Mouse (Mus musculus) adrenal gland, postnatal 14 days (tissue): Measurements from ENCODE around the gene Grpel1. TPM values are rescaled to one million over a fixed set of nuclear protein-coding genes. Genes with fewer than 3 reads are reported as not detected.

Experiments
- DNase-seq: peaks from one replicate; pipeline ENCODE4 v3.0.0; 2021; ENCODE audit warnings: mixed read lengths
- long read RNA-seq, 2 experiments: library from polyadenylated mRNA; stranded (forward); transcript quantifications; one replicate each; pipeline ENCODE4 v2.0.0; 2021
- total RNA-seq: library from RNA; stranded (reverse); gene quantifications from 2 replicates; pipeline ENCODE4 v1.2.3, GENCODE M21; 2021

Grpel1 gene
- 93.6 and 94.2 TPM in 2 replicates for total RNA-seq
- long read RNA-seq, experiment 1, transcript Grpel1-201 (4 exons, 3,528 nt) = major isoform, 474 of 484 reads
- long read RNA-seq, experiment 1, partial matches to known transcripts = 7 of 484 reads
- long read RNA-seq, experiment 1, other reads (novel, unspliced or antisense) = 3 of 484 reads
- long read RNA-seq, experiment 2, transcript Grpel1-201 (4 exons, 3,528 nt) = major isoform, 474 of 485 reads
- long read RNA-seq, experiment 2, partial matches to known transcripts = 9 of 485 reads
- long read RNA-seq, experiment 2, other reads (novel, unspliced or antisense) = 2 of 485 reads

DNA sequence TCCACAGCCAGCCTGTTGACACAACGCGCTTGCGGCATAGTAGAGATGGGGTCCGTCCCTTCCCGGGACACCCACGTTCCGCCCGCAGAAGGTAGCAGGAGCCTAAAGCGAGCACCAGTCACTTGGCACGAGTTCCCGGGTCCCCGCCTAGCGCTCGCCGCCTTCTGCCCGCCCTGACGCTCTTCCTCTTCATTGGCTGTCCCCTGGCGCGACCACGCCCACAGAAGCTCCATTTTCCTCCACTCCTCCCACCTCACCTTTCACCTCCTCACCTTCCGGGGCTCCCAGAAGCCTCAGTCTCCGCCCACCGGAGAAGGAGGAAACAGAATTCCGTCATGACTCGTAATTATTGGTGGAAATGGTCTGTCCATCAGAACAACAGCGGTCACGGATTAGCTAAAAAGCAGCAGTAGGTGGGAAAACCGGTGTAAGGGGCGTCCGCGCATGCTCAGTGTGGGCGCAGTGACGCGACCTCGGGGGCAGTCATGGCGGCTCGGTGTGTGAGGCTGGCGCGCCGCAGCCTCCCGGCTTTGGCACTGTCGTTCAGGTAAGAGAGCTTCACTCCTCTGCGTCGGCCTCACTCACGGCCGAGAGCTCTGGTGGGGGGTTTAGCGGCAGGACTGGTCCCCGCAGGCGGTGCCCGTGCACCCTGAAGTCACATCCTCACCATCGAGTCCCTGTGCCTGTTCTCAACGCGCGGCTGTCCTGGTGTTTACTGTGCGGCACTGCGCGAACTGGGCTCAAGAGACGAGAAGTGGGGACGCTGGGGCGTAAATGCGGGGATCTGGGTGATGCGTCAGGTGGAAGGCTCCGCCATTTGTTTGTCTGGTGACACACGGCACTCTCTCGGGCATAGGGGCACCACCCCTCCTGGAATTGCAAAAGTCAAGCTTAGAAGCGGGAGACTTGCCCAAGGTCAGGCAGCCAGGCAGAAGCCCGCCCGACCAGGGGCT lies at the start of gene Grpel1:
Gene Grpel1, plus strand, starts transcription at position 290 of the 953 bp plus-strand sequence.
- peak; percentile 97 for DNase-seq

DNA sequence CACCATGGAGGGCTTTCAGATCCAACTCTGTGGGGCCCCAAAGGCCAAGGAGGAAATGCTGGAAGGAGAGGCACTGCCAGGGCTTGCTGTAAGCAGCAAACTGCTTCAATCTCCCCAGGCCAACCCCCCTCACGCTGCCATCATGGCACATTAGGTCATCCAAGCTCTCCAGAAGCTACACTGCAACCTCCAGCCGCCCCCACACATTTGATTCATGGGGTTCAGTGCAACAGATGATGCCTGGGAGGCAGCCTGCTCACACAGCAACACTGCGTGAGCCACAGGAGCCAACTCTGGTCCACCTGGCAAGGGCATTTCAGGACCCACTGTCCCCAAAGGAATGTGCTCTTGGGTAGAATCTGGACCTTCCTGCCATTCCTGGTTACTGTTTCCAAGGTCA lies 44.9 kb upstream of the Grpel1 start:
- no peak for DNase-seq

DNA sequence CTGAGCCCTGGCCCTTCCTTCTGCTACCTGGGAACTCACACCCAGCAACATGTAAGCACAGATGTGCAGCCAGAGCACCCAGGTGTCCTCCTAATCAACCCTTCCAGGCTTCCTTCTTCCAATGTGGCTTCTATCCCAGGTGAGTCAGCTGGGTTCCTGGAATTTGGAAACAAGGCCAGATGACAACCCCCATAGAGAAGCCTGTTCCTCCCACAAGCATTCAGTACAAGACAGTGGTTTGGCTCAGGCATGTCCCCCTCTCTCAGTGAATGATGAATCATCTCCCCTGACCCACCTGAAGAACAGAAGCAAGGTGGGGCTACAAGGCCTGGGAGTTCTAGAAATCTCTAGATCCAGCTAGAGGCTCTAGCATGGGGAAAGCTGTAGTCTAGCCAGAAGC lies 42.1 kb upstream of the Grpel1 start:
- DNase-seq = no peak

DNA sequence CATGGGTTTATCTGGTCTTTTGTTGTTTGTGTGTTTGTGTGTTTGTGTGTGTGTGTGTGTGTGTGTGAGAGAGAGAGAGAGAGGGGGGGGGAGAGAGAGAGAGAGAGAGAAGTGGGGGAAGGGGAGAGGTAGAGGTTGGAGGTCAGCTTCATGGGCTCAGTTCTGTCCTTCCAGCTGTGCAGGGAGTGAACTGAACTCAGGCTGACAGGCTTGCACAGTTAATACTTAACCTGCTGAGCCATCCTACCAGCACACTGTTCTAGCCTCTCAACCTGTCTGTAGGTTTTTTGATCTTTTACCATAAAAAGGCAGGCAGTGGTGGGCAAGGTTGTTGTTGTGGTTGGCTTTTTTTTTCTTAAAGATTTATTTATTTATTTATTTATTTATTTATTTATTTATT lies 40.1 kb upstream of the Grpel1 start:
- DNase-seq = no peak

DNA sequence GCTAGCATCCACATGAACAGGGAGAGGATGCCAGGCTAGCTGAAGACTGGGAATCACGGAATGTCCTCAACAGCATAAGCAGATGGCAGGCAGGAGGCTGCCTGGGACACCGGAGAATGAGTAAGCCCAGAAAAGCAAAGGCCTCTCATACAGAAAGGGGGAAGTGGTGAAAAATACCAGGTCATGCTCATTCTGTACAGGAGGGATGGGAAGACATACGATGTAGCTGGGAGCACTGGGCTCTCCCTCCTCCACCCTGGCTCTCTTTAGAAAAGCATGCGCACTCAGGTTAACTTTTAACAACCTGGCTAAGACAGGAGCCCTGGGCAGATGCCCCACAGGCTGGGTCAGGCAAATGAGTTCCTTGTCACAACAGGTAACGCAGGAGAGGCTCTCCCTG lies 38.4 kb upstream of the Grpel1 start:
- no peak for DNase-seq

DNA sequence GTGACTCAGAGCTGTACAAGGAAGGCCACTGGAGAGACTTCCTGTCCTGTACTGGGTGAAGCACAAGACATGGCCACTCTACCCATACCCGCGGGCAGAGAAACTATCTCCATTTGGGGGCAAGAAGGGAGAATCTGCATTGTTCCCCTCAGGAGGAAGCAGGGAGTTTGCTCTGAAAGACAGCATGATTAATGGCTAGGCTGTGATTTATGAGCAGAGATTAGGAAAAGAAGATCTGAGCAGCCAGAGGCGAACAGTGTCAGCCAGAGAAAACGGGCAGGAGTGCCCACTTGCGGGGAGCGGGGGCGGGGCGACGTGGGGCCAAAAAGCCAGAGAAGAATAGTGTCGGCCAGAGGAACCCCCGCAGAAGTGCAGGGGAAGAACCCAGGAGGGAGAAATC lies 37.0 kb upstream of the Grpel1 start:
- DNase-seq = peak; percentile 62

DNA sequence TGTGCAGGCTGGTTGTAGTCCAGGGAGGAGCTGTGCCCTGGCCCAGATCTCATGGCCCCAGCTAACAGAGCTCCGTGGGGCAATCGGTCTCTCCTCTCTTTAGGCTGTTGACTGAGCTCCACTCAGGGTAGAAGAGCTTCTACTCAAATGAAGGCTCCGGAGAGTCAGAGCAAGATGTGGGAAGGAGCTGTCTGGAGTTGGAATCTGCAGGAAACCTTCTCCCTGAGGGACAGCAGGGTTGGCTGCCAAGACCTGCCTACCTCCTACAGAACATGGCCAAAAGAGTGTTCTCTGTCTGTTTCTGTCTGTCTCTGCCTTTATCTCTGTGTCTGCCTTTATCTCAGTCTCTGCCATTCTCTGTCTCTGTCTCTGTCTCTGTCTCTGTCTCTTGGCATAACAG lies 35.2 kb upstream of the Grpel1 start:
- DNase-seq = no peak

DNA sequence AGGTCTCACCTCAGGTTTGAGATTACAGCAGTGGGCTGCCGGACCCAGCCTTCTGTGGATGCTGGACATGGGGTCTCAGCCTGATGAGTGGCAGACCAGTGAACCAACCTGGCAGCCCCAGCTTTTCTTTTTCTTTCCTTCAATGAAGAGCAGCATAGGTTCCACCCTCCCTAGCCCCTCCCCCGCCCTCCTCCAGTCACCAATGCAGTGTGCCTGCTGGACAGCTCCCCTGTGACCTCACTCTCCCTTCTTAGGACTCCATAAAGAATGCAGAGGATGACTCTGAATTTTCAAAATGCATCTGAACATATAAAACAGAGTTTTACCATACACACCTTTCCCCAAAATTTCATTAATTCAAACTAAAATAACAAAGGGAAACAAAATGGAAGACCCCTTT lies 33.1 kb upstream of the Grpel1 start:
- no peak for DNase-seq

DNA sequence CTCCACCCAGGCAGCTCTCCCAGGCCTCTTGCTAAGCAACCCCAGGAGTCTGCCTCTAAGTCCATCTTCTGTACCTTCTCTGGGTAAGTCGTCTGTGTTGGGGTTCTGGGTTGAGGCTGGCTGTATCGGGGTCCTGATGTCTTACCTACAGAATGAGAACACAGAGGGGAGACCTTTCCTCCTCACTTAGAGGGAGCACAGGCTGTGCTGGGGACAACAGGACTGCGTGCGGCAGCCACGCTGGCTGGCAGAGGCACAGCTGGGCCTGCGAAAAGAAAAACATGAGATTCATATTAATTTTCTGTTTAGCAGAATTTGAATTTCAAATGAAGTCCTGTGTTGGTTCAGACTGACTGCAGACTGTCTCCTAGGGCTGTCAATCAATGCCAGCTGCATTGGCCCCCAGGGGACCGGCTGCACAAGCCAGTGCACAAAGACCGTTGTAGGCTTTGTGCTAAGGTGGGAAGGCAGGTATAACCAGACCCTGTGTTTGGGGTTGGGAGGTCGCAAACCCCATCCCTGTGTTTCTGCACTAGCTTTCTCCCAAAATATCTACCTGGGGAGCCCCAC lies 30.3 kb upstream of the Grpel1 start:
- no peak for DNase-seq

DNA sequence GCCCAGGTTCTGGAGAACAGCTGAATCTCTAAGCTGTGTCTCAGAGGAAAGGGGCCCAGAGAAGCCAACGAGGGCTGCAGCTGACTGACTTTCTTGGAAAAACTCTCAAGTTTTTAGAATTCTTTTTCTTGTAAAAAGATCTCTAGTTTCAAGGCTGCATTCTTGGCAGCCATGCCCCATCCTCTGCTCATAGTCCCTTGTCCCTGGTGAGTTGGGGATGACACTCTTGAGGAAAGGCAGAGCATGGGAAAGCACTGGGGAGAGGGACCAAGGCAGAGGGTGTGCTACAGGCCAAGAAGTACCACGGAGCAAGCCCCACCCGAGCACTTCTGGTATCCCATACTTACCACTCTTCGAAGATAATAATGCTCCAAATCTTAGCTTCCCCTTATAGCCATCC lies 27.9 kb upstream of the Grpel1 start:
- DNase-seq = no peak

DNA sequence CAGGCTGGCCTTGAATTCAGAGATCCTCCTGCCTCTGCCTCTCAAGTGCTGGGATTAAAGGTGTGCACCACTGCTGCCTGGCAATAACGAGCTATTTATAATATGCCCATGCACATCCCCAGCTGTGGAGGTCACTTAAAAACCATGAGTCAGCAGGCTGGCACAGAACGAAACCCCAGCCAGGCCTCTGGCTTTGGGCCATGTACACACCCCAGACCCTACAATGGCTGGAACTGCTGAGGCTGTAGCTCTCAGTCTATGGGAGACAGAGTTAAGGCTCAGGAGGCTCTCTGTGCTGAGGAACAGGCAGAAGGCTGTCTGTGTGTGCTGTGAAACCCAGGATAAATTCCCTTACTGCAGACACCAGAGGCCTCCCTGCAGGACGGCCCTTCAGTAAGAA lies 24.1 kb upstream of the Grpel1 start:
- peak; percentile 62 for DNase-seq

DNA sequence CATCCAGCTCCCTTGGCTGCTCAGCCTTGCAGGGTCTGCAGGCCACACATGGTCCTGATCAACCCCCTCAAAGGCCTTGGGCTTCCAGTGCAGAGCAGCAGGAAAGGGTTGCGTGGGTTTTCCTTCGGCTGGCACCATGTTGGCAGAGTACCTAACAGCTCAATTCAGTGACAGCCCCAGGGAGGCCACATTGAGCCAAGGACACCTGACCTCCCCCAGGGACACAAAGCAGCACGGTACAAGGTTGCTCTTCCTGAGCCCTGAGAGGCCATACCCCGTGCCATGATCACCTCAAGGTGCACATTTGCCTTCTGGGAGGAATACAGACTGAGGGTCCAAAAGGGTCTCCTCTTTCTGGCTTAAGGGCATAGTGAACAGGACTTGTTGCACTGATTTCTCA lies 20.2 kb upstream of the Grpel1 start:
- DNase-seq = peak; percentile 67

DNA sequence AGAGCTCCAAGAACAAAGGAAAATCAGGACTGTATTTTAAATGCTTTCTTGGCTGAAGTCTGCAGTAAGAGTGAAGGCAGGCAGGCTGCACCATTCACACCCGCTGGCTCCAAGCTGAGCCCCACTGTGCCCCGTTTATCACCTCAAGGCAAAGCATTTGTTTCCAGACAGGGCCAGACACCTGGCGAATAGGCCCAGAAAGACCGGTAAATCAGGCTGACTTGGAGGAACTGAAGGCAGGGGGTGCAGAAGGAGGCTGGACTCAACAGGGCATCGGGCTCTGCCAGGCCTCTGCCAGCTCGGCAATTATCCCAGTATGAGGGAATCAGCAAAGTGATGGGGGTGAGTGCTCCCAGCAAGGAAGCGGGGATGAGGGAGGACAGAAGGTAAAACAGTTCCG lies 19.8 kb upstream of the Grpel1 start:
- no peak for DNase-seq

DNA sequence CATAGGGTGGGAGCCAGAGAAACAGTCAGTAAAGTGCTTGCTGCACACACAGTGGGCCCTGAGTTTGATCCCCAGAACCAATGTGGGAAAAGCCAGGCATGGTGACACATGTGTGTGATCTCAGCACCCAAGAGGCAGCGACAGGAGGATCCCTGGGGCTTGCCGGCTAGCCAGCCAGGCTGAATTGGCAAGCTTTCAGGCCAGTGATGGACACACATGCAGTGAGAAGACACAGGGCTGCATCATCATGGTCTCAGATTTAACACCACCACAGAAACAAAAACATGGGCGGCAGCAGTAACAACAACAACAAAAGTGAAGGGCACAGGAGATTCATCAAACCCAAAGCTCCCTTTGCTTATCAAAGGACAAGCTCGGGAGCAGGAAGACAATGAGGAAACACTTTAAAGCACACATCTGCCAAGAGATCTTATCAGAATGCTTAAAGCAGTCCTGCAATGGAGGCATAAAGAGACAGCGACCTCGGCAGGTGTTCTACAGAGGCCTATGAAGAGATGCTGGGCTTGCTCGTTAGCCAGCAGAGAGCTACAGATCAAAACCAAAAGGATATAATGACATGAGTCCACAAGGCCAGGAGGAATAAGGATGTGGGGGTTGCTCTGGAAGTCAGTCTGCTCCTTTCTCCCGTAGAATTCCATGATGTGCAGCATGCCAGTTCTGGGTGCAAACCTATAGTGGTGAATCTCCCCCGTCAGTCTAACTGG lies 18.5 kb upstream of the Grpel1 start:
- peak; percentile 63 for DNase-seq

DNA sequence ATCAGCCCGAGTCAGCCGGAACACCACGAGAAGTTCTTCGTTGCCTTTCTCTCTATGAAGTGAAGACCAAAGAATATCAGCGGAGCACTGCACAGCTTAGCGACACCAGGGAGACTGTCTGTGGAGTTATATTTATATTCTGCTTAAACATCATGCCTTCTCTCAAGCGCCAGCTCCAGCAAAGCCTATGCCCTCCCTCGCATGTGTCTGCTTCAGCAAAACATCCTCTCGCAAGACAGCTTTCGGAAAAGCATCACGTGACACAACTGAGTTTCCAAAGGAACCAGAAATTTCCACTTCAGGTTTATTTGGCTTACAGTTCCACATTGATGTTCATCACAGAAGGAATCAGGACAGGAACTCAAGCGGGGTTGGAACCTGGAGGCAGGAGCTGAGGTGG lies 16.9 kb upstream of the Grpel1 start:
- no peak for DNase-seq

DNA sequence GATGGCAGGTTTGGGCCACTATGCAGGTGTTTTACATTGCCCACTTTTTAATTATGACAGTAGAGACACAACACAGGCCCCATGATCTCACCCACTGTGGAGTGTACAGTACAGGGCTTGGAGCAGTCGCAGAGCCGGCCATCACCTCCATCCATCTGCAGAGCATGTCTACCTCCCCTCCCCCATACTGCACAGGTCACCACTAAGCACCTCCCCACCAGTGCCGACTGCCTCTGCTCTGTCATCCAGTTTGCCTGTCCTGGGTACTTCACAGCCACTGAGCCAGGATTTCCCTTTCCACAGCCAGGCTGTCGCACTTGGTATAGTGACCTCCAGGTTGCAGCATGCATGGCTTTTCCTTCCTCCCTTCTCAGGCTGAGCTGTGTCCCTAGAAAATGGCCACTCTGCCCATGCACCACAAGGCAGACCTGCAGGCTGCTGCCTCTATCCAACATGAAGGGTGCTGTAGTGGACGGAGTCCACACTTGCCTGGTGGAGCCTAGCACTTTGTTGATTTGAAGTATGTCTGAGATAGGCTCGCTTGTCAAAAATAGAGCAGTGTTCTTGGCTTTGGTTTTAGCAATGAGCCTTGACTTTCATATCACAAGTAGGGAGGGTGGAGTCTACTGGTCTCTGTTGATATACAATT lies 15.0 kb upstream of the Grpel1 start:
- peak; percentile 51 for DNase-seq

DNA sequence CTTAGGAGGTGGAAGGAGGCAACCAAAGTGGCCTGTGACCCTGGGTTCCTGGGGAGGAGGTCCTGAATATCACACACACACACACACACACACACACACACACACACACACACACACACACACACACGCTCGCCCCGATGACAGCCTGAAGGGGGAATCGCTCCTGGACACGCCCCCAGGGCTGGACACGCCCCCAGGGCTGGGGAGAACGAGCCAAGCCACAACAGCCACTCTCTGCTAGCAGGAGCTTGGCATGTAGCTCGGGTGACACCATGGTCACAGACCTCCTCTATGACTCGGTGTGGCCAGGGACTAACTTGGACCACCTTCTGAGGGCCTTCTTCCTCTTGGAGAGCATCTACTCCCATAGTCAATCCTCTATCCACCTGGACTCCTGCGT lies 13.7 kb upstream of the Grpel1 start:
- peak; percentile 68 for DNase-seq

DNA sequence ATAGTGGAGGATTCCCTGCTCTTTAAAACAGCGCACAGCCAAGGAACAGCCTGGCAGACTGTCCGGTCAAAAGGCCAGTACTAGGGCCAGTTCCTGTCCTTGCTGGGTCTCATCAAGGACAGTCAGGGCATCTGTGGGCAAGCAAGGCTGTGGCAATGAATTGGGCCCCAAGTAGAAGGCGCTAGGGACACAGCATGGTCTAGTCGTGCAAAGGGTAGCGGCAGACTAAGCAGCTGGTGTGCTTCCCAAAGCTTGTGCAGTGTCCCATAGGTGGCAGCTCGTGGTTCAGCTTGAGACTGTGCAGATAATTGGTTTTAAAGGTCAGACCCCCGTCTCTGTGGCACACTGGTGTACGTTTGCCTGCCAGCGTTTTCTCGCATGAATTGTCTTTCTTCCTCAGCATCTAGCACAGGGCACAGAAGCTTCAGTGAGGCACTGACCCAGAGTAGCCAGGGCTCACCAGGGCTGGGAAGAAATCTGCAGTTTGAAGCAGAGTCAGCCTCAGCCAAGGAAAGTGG lies 12.9 kb upstream of the Grpel1 start:
- no peak for DNase-seq

DNA sequence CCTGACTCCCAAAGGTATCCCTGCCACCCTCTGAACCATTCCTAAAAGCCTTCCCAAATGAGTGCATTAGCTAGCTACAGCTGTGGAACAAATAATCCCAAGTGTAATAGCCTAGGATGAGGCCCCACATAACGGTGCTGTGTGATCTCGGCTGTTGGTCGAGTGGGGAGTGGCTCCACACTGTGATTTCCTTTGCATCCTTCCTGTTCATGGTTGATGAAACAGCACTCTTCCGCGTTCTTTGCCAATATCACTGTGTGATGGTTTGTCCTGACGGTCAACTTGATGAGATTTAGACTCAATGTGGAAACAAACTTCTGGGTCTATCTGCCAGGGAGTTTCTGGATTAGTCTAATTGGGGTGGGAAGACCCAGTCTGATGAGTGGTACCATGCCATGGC lies 12.0 kb upstream of the Grpel1 start:
- DNase-seq = no peak

DNA sequence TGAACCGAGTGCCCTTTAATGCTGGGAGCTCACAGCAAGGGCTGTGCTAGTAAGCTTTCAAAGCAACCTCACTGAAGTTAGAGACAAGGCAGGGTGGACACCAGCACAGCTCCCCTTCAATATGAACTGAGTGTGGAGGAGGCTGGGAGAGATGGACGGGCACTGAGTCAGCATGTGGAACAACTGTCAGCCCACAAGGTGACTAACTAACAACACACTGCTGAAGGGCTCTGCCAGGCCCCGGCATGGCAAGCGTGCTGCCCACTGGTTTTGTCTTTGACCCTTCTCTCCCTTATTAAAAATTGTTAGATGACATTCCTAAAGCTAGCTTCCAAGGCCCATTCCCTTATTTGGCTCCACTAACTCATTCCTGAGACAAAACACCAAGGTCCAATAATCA lies 7.1 kb upstream of the Grpel1 start:
- DNase-seq = peak; percentile 59

DNA sequence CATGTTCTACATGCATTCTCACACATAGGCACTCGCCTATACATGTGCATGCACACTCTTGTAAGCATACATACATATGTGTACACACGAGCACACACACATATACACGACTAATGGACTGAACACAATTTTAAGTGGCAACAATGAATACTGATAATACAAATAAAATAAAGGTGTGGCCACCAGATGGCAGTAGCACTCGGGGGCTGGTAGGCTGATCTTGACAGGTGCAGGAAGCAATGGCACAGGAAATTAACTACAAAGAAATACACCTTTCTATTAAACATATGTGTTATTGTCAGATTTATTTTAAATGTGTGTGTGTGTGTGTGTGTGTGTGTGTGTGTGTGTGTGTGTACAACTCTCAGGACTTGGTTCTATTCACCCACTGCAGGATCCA lies 5.9 kb upstream of the Grpel1 start:
- DNase-seq = peak; percentile 71

DNA sequence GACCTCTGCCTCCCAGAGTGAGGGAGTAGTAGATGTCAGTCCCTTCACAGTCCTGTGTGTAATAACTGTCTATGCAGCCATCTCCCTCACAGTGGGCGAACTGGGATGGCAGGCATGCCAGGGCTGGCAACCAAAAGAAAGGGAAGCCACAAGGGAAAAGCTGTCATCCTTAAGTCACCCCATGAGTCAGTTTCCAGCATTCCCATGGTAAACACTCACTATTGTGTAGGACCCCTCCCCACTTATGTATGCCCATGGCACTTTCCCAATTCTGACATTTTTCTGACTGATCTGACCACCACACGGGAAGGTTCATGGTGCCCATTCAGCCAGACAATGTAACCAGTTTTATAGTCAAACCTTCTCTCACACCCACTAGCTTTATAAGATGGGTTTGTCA lies 4.1 kb upstream of the Grpel1 start:
- no peak for DNase-seq
